Mouse (Mus musculus): ENCODE measurements around the gene Defb48.

Gene Defb48

DNA sequence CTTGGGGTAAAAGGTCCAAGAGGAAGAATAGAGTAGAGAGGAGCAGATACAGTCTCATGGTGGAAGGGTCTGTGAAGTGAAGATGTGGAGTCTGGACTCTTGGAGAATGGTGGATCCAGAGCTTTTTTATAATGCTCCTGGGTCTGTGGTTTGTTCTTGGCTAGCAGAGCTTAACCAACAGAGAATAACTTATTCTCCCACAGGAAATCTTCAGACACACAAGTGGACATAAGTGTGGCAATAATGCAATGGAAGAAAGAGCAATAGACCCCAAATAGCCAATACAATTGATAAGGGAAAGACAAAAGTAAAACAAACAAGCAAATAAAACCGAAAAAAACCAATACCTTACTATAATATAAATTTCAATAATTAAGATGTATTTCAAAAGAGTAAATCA is at the start of gene Defb48:
Defb48 (minus strand) TSS at position 101 of the 400 bp plus-strand sequence.
- no peak for DNase-seq (ENCODE audit: low spot score in 2 of 2)

DNA sequence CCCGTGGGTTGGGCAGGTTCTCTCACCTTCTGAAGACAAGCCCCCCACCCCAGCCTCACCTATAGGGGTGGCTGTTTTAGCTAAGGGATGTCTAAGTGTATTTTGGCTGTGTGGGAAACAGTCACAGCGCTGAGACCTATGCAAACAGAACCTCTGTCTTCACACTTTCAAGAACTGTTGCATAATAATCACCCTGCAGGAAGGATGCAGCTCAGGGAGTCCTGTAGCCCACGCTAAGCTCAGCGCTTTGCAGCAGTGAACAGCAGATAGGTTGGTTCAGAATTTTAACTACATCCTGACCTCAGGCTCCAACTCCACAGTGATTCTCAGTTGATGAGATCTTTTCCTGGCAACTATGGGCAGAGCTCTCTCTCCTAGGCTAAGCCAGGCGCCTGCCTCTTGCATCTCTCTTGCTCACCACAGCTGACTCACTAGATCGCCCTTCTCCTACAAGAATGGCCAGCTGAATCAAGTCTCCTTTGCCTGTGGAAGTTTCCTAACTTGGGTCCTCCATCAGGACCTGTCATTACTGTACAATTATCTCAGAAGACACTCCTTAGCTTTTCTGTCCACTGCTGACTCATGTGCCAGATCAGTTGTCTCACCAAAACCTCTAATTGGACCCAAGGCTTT is 36.3 kb upstream of the Defb48 start:
- DNase-seq (ENCODE audit: low spot score in 2 of 2), result peak; percentile 26 to 59

- DNase-seq (ENCODE audit: low spot score in 2 of 2), result no peak
Observed at GRCm38 (mm10) chr14:63014667-63015066, 30.4 kb upstream of the Defb48 start.

GRCm38 (mm10) chr14:63013082-63013481 is 28.8 kb upstream of the Defb48 start:
- no peak for DNase-seq (ENCODE audit: low spot score in 2 of 2)

DNA sequence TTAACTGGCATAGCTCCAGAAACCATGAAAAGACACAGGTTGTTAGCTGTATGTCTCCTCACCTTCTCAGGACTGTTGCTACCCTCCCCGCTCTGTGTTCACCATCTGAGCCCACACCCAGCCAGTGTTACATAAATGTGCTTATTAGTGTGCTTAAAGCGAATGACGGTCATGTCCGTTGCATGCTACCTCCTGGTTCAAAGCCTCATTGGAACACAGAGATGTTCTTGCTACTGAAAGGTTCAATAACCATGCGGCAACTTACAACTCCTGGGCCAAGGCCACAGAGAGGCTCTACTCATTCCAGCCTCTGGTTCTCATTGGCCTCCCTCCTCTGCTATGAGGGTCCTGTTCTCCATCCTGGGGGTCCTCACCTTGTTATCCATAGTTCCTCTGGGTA is 27.2 kb upstream of the Defb48 start, which contains the start of gene Defb43:
Defb43 (plus strand) TSS at position 301 of the 400 bp plus-strand sequence.
- no peak for DNase-seq (ENCODE audit: low spot score in 2 of 2)

DNA sequence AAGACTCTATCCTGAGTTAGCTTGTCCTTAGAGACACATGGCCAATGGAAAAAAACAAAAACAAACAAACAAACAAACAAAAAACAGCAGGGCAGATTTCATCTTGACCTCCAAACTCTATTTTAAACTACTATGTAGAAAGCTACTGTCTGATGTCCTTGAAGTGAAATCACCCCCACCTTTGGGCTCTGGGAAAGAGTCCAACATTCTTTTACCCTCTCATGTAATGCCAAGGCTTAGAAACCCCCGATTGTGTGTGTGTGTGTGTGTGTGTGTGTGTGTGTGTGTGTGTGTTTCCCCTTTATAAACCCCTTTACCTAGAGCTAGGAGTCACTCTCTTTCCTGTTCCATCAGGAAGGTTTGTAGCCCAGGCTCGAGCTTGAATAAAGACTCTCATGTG is 18.3 kb upstream of the Defb48 start:
- DNase-seq (ENCODE audit: low spot score in 2 of 2), result no peak

DNA sequence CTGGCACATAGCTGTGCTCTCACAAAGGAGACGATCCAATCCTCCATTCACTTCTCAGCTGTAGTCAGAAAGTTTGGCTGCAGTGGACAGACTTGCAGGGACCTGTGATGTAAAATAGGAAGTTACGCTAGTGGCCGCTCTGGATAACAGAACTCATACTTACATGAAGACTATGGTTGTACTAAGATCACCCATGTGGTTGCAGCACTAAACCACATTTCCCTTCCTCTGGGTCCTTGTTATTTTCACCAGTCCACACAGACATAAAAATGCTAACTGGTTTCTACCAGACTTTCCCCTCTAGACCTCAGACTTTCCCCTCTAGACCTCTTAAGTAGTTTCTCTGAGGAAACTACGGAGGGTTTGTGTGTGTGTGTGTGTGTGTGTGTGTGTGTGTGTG is 14.7 kb upstream of the Defb48 start:
- DNase-seq (ENCODE audit: low spot score in 2 of 2), result no peak

DNA sequence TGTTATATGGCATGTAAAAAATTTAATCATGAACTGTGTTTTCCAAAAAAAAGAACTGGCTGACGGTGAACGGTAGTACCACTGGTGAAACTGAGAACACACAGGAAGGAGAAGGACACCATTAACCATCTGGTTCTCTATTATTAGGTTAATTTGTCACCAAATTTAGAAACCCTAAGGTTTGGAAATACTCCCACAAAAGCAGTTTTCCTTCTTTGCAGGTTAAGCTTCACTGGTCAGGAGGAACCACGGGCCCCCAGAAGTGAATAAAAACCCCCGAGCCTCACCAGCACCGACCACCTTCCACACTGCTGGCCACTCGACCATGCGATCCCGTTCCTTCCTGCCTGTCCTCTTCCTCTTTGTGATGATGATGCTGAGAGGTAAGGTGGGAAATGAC is 13.5 kb upstream of the Defb48 start, which contains the start of gene Defb47:
Defb47 (plus strand) TSS at position 301 of the 400 bp plus-strand sequence.
- DNase-seq (ENCODE audit: low spot score in 2 of 2), result no peak

- DNase-seq (ENCODE audit: low spot score in 2 of 2), result no peak
Observed at GRCm38 (mm10) chr14:62991849-62992510, 7.7 kb upstream of the Defb48 start.

DNA sequence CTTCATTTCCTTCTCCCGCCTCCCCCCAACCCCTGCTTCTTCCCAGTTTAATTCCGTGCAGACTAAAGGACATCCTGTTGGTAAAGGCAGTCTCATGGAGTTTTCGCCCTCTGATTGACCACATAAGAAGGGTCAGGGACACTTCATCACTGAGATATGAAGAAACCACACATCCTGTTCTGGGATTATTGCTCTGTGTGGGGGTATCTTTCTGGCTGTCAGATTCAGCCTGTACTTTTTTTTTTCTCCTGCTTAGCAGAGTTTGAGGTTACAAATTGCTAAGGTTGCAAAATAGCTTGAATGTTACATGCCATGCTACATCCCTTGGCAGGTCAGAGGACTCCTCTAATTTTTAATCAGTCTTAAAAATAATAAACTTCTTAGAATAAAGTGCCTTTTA is 7.0 kb upstream of the Defb48 start:
- DNase-seq (ENCODE audit: low spot score in 2 of 2), result no peak

- DNase-seq (ENCODE audit: low spot score in 2 of 2), result no peak
Observed at GRCm38 (mm10) chr14:62979815-62980214, 4.5 kb downstream of the Defb48 start.

- DNase-seq (ENCODE audit: low spot score in 2 of 2), result peak in 1 of 2 experiments; percentile 16
Observed at GRCm38 (mm10) chr14:62975046-62975445, 9.3 kb downstream of the Defb48 start.

DNA sequence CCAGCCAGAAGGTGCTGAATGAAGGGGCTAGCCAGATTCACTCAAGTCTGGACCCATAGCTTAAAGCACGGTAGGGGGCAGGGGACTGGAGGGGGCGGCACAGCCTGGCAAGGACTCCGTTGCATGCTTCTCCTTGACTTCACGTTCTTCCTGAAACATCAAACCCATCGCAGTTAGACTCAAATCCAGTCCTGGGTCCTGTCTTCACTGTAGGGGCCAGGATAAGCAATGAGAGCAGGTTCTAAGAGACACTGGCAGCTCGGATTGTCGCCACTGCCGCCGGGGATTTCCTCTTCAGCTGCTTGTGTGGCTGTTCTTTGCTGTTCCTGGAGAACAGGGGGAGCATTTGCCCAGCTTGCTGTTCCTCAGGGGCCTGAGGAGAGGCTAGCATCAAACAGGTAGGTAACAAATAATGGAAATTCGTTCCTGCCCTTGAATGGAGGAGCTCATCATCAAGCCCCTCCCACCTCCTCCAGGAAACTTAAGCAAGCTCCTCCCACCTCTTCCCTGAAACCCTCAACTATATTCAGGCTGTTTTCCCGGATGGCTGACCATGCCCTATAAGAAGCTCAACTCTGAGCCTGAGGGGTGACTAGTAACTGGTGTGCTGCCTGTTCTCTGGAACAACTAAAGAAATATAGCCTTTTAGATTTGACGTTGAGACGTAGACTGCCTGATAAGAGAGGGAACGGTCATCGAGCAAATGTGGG is 18.3 kb downstream of the Defb48 start:
- no peak for DNase-seq (ENCODE audit: low spot score in 2 of 2)

GRCm38 (mm10) chr14:62965342-62965741 is 19.0 kb downstream of the Defb48 start:
- no peak for DNase-seq (ENCODE audit: low spot score in 2 of 2)

GRCm38 (mm10) chr14:62963632-62964031 is 20.7 kb downstream of the Defb48 start:
- no peak for DNase-seq (ENCODE audit: low spot score in 2 of 2)

DNA sequence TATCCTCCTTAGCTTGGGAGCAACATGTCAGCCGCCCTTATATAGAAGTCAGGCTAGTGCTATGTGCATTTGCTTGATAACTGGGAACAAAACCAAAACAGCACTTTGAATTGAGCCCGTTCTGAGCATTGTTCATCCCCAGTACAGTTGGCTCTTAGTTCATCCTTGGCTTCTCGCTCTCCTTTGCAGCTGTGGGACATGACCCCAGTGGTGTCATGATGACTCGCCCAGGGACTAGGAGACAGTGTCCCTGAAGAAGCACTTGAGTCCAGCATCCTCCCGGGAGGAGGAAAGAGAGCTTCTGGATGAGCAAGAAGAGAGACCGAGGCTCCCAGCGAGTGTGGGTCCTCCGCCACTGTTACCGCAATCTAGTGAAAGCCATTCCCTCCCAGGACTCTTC is 28.2 kb downstream of the Defb48 start:
- no peak for DNase-seq (ENCODE audit: low spot score in 2 of 2)

DNA sequence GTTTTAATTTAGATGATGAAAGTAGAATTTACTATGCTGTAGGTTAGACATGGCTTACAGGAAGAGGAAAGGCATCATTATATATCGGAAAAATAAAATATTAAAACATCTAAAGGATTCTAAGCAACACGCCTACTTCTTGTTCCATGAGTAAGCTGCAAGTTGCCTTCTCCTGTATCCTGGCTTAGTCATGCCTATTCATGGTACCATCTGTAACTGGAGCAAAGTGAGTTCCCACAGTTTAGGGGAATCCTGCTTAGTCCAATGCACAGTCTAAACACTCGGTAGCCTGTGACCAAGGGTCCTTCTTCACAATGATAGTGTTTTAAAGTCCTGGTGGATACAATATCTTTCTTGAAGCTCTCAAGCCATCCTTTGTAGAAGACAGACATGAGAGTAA is 37.5 kb downstream of the Defb48 start:
- DNase-seq (ENCODE audit: low spot score in 2 of 2), result no peak

DNA sequence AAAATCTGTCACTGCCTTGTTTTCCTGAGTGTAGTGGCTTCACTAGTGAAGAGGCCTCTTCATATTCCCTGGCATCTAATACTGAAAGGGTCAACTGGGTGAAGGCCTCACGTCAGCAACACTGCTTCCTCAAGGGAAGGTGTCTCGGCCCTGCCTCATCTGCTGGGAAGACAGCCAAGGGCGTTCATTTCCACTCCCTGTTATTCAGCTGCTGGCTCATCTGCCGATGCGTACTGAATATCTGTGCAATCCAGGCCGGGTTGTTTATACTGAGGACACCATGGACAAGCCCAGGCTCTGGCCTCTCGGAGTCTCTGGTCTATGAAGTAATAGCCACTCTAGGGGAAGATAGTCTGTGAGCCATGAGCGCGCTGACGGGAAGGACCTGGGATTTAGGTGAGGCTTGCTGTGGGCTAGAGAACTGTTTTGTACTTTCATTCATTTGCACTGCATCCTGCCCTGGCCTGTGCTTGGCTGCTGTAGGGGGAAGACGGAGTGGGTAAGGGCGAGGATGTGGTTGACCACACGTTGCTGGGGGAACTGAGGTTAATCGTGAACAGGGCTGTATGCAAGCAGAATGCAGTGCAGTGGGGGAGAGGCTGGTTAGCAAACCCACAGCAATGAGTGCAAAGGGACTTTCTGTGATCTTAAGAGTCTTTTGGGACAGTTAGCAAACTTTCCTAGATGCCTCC is 43.8 kb downstream of the Defb48 start:
- no peak for DNase-seq (ENCODE audit: low spot score in 2 of 2)

GRCm38 (mm10) chr14:62939435-62939834 is 44.9 kb downstream of the Defb48 start:
- no peak for DNase-seq (ENCODE audit: low spot score in 2 of 2)

- no peak for DNase-seq (ENCODE audit: low spot score in 2 of 2)
Observed at GRCm38 (mm10) chr14:62937675-62938074, 46.6 kb downstream of the Defb48 start.

- DNase-seq (ENCODE audit: low spot score in 2 of 2), result no peak
Observed at GRCm38 (mm10) chr14:62936631-62937380, 47.5 kb downstream of the Defb48 start.

Measured in right cerebral cortex, postnatal 36 days (tissue).